Mouse (Mus musculus): ENCODE measurements around the gene Btbd9. TPM values are rescaled to one million over a fixed set of nuclear protein-coding genes. Genes with fewer than 3 reads are reported as not detected.
A peak's percentile ranks its signal among the peaks of the same experiment; 100 is the strongest.

Gene Btbd9
- total RNA-seq, 1 experiment: 28.2 TPM

DNA sequence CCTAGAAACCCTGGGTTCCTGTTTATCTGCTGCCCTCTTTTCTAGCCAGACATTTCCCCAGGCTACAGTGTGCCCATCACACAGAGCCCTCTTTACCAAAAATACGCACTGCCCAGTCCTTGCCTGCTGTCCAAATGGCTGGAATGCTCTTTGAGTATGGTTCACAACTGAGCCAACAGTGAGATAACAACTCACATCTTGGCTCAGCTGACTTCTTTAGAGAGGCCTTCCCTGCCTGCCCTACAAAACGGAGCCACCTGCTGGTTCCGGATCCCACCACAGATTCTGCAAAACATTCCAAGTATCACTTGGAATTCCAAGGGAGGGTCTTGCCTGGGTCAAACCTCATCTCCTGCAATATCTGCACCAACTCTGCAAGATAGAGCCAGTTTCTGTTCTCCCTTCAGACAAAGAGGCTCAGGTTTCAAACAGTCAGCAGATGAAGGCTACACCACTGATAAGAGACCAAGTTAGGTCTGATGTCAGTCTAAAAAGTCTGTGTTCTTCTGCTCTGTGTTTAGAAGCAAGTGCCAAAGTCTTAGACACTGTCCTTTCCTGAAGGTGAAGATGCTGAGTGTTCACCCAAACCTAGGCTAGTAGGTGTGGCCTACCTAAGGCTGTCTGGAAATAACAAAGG is 130.4 kb downstream of the Btbd9 start:
- Histone ChIP-seq H3K9ac (ENCODE audit: insufficient read depth, low read depth, low read length, poor library complexity, severe bottlenecking) (no peak overlapping the region), H3K9me3 (ENCODE audit: control insufficient read depth, insufficient read depth, low read depth, low read length) (no peaks in the 10 kb centered on the region), H3K36me3 (ENCODE audit: control insufficient read depth, insufficient read depth, low read length, poor library complexity, severe bottlenecking) (peaks cover 2% of the 10 kb centered on the region; the same call in 1 of the 2 replicates), H3K27ac (ENCODE audit: insufficient read depth, low read depth, low read length, poor library complexity, severe bottlenecking) (no peak overlapping the region), H3K4me3 (ENCODE audit: insufficient read depth in 1 of 2, low read depth in 1 of 2, low read length in 2 of 2, poor library complexity in 1 of 2, severe bottlenecking in 1 of 2) (no peak overlapping the region), H3K4me1 (ENCODE audit: control insufficient read depth in 2 of 2, insufficient read depth in 2 of 2, low read length in 2 of 2, poor library complexity in 1 of 2) (0 out of 4 replicates have a peak, but pooled peaks cover 0 to 2% of the 10 kb centered on the region in 2 experiments)
- no peak for DNase-seq (ENCODE audit: low read depth, low spot score)
- in situ Hi-C loops (cut with MboI; ENCODE audit: low sequenced_read_pairs in 2 of 2, unreplicated experiment in 2 of 2): no loop called here
- TF ChIP-seq HCFC1 (IDR thresholded peaks at IDR 0.05; ENCODE audit: borderline replicate concordance, insufficient read depth, low read length) (no peak), ZC3H11A (IDR thresholded peaks at IDR 0.05; ENCODE audit: borderline replicate concordance, low read depth, low read length) (no peak), CHD2 (IDR thresholded peaks at IDR 0.05; ENCODE audit: low read depth, low read length) (no peak), MAFK (IDR thresholded peaks at IDR 0.05; ENCODE audit: insufficient read depth, low read depth, low read length) (no peak), ZNF384 (IDR thresholded peaks at IDR 0.05; ENCODE audit: low read depth, low read length) (no peak)

DNA sequence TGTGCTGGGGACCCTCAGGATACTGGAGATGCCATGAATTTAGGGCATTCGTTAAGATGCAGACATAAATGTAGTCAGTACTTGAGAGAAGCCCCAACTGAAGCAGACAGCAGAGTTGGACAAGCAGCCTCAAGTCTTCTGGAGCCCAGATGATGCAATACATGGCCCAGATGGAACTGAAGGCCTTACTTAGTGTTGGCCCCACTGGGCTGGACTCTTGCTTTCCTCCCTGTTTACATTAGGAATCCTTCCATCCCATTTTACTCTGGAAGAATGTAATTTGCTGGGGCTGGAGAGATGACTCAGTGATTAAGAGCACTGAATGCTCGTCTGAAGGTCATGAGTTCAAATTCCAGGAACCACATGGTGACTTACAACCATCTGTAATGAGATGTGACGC is 136.6 kb downstream of the Btbd9 start:
- Histone ChIP-seq H3K4me1 (ENCODE audit: control insufficient read depth in 2 of 2, insufficient read depth in 2 of 2, low read length in 2 of 2, poor library complexity in 1 of 2) (no peaks in the 10 kb centered on the region), H3K9ac (ENCODE audit: insufficient read depth, low read depth, low read length, poor library complexity, severe bottlenecking) (no peak overlapping the region), H3K4me3 (ENCODE audit: insufficient read depth in 1 of 2, low read depth in 1 of 2, low read length in 2 of 2, poor library complexity in 1 of 2, severe bottlenecking in 1 of 2) (no peak overlapping the region), H3K36me3 (ENCODE audit: control insufficient read depth, insufficient read depth, low read length, poor library complexity, severe bottlenecking) (peaks cover 6% of the 10 kb centered on the region; the same call in 1 of the 2 replicates), H3K9me3 (ENCODE audit: control insufficient read depth, insufficient read depth, low read depth, low read length) (no peaks in the 10 kb centered on the region), H3K27ac (ENCODE audit: insufficient read depth, low read depth, low read length, poor library complexity, severe bottlenecking) (no peak overlapping the region)
- no peak for DNase-seq (ENCODE audit: low read depth, low spot score)
- in situ Hi-C loops (cut with MboI; ENCODE audit: low sequenced_read_pairs in 2 of 2, unreplicated experiment in 2 of 2): no loop called here
- TF ChIP-seq ZC3H11A (IDR thresholded peaks at IDR 0.05; ENCODE audit: borderline replicate concordance, low read depth, low read length) (no peak), MAFK (IDR thresholded peaks at IDR 0.05; ENCODE audit: insufficient read depth, low read depth, low read length) (no peak), ZNF384 (IDR thresholded peaks at IDR 0.05; ENCODE audit: low read depth, low read length) (no peak), HCFC1 (IDR thresholded peaks at IDR 0.05; ENCODE audit: borderline replicate concordance, insufficient read depth, low read length) (no peak), CHD2 (IDR thresholded peaks at IDR 0.05; ENCODE audit: low read depth, low read length) (no peak)

DNA sequence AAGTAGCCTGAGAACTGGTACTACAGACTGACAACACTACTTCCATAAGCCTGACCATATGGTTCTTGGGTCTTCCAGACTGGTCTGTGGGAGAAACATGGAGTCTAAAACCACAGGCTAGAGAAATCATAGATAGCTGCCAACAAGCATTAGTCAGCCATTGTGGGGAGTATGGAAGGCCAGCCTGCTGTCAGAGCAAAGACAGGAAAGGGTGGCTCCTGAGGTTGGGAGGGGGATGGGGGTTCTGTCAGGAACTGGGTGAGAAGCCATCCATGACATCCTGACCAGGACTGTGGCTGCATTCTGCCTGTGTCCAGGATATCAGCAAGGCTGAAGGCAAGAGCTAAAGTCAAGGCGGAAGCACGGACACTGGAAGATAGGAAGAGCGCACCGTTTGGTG is 137.5 kb downstream of the Btbd9 start:
- no peaks in the 10 kb centered on the region for H3K4me1 ChIP-seq (ENCODE audit: control insufficient read depth in 2 of 2, insufficient read depth in 2 of 2, low read length in 2 of 2, poor library complexity in 1 of 2)
- no peak overlapping the region for H3K4me3 ChIP-seq (ENCODE audit: insufficient read depth in 1 of 2, low read depth in 1 of 2, low read length in 2 of 2, poor library complexity in 1 of 2, severe bottlenecking in 1 of 2)
- H3K27ac ChIP-seq (ENCODE audit: insufficient read depth, low read depth, low read length, poor library complexity, severe bottlenecking): peak overlapping the region; percentile 35; the same call in 1 of the 2 replicates
- TF ChIP-seq CHD2 (IDR thresholded peaks at IDR 0.05; ENCODE audit: low read depth, low read length): no peak
- TF ChIP-seq HCFC1 (IDR thresholded peaks at IDR 0.05; ENCODE audit: borderline replicate concordance, insufficient read depth, low read length): no peak
- TF ChIP-seq ZC3H11A (IDR thresholded peaks at IDR 0.05; ENCODE audit: borderline replicate concordance, low read depth, low read length): no peak
- TF ChIP-seq MAFK (IDR thresholded peaks at IDR 0.05; ENCODE audit: insufficient read depth, low read depth, low read length): no peak
- no peak for TF ChIP-seq ZNF384 (IDR thresholded peaks at IDR 0.05; ENCODE audit: low read depth, low read length)
- DNase-seq (ENCODE audit: low read depth, low spot score): no peak
- H3K9ac ChIP-seq (ENCODE audit: insufficient read depth, low read depth, low read length, poor library complexity, severe bottlenecking): no peak overlapping the region
- no peaks in the 10 kb centered on the region for H3K9me3 ChIP-seq (ENCODE audit: control insufficient read depth, insufficient read depth, low read depth, low read length)
- in situ Hi-C loops (cut with MboI; ENCODE audit: low sequenced_read_pairs in 2 of 2, unreplicated experiment in 2 of 2): no loop called here
- peaks cover 6% of the 10 kb centered on the region; the same call in 1 of the 2 replicates for H3K36me3 ChIP-seq (ENCODE audit: control insufficient read depth, insufficient read depth, low read length, poor library complexity, severe bottlenecking)

DNA sequence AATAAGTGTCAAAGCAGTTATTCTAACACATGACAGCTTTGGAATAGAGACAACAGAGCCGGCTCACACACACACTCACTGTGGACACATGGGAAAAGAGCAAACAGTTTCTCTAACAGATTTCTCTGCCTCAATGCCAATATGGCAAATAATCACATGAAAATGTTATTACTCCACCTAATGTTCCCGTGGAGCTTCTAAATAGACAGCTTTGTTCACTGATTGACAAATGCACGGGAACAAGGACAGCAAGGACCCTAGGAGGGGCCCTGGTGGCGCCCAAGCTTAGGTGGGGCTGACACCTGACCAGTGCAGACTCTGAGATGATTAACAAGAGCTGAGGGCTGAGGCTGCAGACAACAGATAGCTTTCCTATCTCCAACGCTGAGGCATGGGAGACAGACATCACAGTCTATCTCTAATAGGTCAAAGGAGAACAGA is 140.2 kb downstream of the Btbd9 start:
- Histone ChIP-seq H3K27ac (ENCODE audit: insufficient read depth, low read depth, low read length, poor library complexity, severe bottlenecking) (no peak overlapping the region), H3K4me1 (ENCODE audit: control insufficient read depth in 2 of 2, insufficient read depth in 2 of 2, low read length in 2 of 2, poor library complexity in 1 of 2) (no peaks in the 10 kb centered on the region), H3K36me3 (ENCODE audit: control insufficient read depth, insufficient read depth, low read length, poor library complexity, severe bottlenecking) (peaks cover 6% of the 10 kb centered on the region; the same call in 1 of the 2 replicates), H3K9ac (ENCODE audit: insufficient read depth, low read depth, low read length, poor library complexity, severe bottlenecking) (no peak overlapping the region), H3K4me3 (ENCODE audit: insufficient read depth in 1 of 2, low read depth in 1 of 2, low read length in 2 of 2, poor library complexity in 1 of 2, severe bottlenecking in 1 of 2) (no peak overlapping the region), H3K9me3 (ENCODE audit: control insufficient read depth, insufficient read depth, low read depth, low read length) (no peaks in the 10 kb centered on the region)
- no peak for DNase-seq (ENCODE audit: low read depth, low spot score)
- TF ChIP-seq MAFK (IDR thresholded peaks at IDR 0.05; ENCODE audit: insufficient read depth, low read depth, low read length) (no peak), ZNF384 (IDR thresholded peaks at IDR 0.05; ENCODE audit: low read depth, low read length) (no peak), HCFC1 (IDR thresholded peaks at IDR 0.05; ENCODE audit: borderline replicate concordance, insufficient read depth, low read length) (no peak), CHD2 (IDR thresholded peaks at IDR 0.05; ENCODE audit: low read depth, low read length) (no peak)
- in situ Hi-C loops (cut with MboI; ENCODE audit: low sequenced_read_pairs in 2 of 2, unreplicated experiment in 2 of 2): no loop called here
